Mouse (Mus musculus): ENCODE data around the gene Rusc2. TPM values are rescaled to one million over a fixed set of nuclear protein-coding genes. Genes with fewer than 3 reads are reported as not detected.

Rusc2 gene
- polyA plus RNA-seq, 1 experiment from 2014 or later: 10.5 TPM

GRCm38 (mm10) chr4:43421632-43422240, 40.0 kb downstream of the Rusc2 start:
- Histone ChIP-seq H3K27me3 (ENCODE audit: low read depth, poor library complexity, severe bottlenecking) (peaks cover 56% of the 10 kb centered on the region), H3K4me3 (no peak overlapping the region), H3K4me1 (peaks cover 30% of the 10 kb centered on the region), H3K36me3 (peaks cover 58% of the 10 kb centered on the region), H3K9me3 (replicated peaks) (no peaks in the 10 kb centered on the region), H3K27ac (replicated peaks) (0 out of 2 replicates have a peak overlapping the region, but pooled peaks have one; percentile 28)
- DNase-seq (ENCODE audit: low spot score): no peak
- WGBS: 79% methylated on average over 28 of the region's 28 CpGs

- Histone ChIP-seq H3K27me3 (ENCODE audit: low read depth, poor library complexity, severe bottlenecking) (peaks cover 73% of the 10 kb centered on the region), H3K4me1 (peaks cover 39% of the 10 kb centered on the region), H3K36me3 (peaks cover 54% of the 10 kb centered on the region), H3K27ac (replicated peaks) (no peak overlapping the region), H3K9me3 (replicated peaks) (no peaks in the 10 kb centered on the region), H3K4me3 (no peak overlapping the region)
- WGBS: 89% methylated on average over 20 of the region's 20 CpGs
- DNase-seq (ENCODE audit: low spot score): no peak
Observed at GRCm38 (mm10) chr4:43423267-43423934, 41.6 kb downstream of the Rusc2 start.

GRCm38 (mm10) chr4:43424072-43424471, 42.3 kb downstream of the Rusc2 start:
- peaks cover 46% of the 10 kb centered on the region for H3K4me1 ChIP-seq
- H3K36me3 ChIP-seq: peaks cover 54% of the 10 kb centered on the region

GRCm38 (mm10) chr4:43425197-43425596, 43.4 kb downstream of the Rusc2 start:
- WGBS: 16% methylated on average over 14 of the region's 14 CpGs
- H3K9me3 ChIP-seq (replicated peaks): no peaks in the 10 kb centered on the region
- peaks cover 91% of the 10 kb centered on the region for H3K27me3 ChIP-seq (ENCODE audit: low read depth, poor library complexity, severe bottlenecking)
- peaks cover 49% of the 10 kb centered on the region for H3K4me1 ChIP-seq
- peaks cover 54% of the 10 kb centered on the region for H3K36me3 ChIP-seq
- H3K4me3 ChIP-seq: peak overlapping the region; percentile 35
- no peak for DNase-seq (ENCODE audit: low spot score)
- peak overlapping the region; percentile 6; the same call in 1 of the 2 replicates for H3K27ac ChIP-seq (replicated peaks)

More at GRCm38 (mm10) chr4:43424072-43424471, 42.3 kb downstream of the Rusc2 start:
- WGBS: 85% methylated on average over 9 of the region's 9 CpGs
- H3K4me3 ChIP-seq: no peak overlapping the region
- H3K9me3 ChIP-seq (replicated peaks): no peaks in the 10 kb centered on the region
- H3K27me3 ChIP-seq (ENCODE audit: low read depth, poor library complexity, severe bottlenecking): peaks cover 79% of the 10 kb centered on the region
- DNase-seq (ENCODE audit: low spot score): no peak
- no peak overlapping the region for H3K27ac ChIP-seq (replicated peaks)

- Histone ChIP-seq H3K27ac (replicated peaks) (peak overlapping the region; percentile 6; the same call in 1 of the 2 replicates), H3K9me3 (replicated peaks) (no peaks in the 10 kb centered on the region), H3K4me3 (peak overlapping the region; percentile 35), H3K4me1 (peaks cover 48% of the 10 kb centered on the region), H3K36me3 (peaks cover 54% of the 10 kb centered on the region), H3K27me3 (ENCODE audit: low read depth, poor library complexity, severe bottlenecking) (peaks cover 97% of the 10 kb centered on the region)
- WGBS: 16% methylated on average over 31 of the region's 31 CpGs
- peak; percentile 34 for DNase-seq (ENCODE audit: low spot score)
Observed at GRCm38 (mm10) chr4:43425648-43426380, 44.0 kb downstream of the Rusc2 start.

GRCm38 (mm10) chr4:43426487-43426886, 44.7 kb downstream of the Rusc2 start:
- Histone ChIP-seq H3K27ac (replicated peaks) (no peak overlapping the region), H3K4me3 (no peak overlapping the region), H3K9me3 (replicated peaks) (no peaks in the 10 kb centered on the region), H3K27me3 (ENCODE audit: low read depth, poor library complexity, severe bottlenecking) (peaks cover 98% of the 10 kb centered on the region), H3K36me3 (peaks cover 53% of the 10 kb centered on the region), H3K4me1 (peaks cover 48% of the 10 kb centered on the region)
- WGBS: 51% methylated on average over 10 of the region's 10 CpGs
- no peak for DNase-seq (ENCODE audit: low spot score)

GRCm38 (mm10) chr4:43427501-43428179, 45.9 kb downstream of the Rusc2 start:
- DNase-seq (ENCODE audit: low spot score): no peak
- Histone ChIP-seq H3K4me1 (peaks cover 48% of the 10 kb centered on the region), H3K27me3 (ENCODE audit: low read depth, poor library complexity, severe bottlenecking) (peaks cover 86% of the 10 kb centered on the region), H3K27ac (replicated peaks) (no peak overlapping the region), H3K36me3 (peaks cover 41% of the 10 kb centered on the region), H3K4me3 (peak overlapping the region; percentile 28), H3K9me3 (replicated peaks) (no peaks in the 10 kb centered on the region)
- WGBS: 16% methylated on average over 23 of the region's 23 CpGs

GRCm38 (mm10) chr4:43428180-43428861, 46.5 kb downstream of the Rusc2 start:
- Histone ChIP-seq H3K4me1 (peaks cover 48% of the 10 kb centered on the region), H3K9me3 (replicated peaks) (no peaks in the 10 kb centered on the region), H3K27ac (replicated peaks) (no peak overlapping the region), H3K27me3 (ENCODE audit: low read depth, poor library complexity, severe bottlenecking) (peaks cover 79% of the 10 kb centered on the region), H3K4me3 (peak overlapping the region; percentile 30; the same call in 1 of the 2 replicates), H3K36me3 (peaks cover 35% of the 10 kb centered on the region)
- 19% methylated on average over 16 of the region's 16 CpGs for WGBS
- DNase-seq (ENCODE audit: low spot score): peak; percentile 34

GRCm38 (mm10) chr4:43428946-43429345, 47.2 kb downstream of the Rusc2 start, which contains the start of gene Fam166b:
TSS of gene Fam166b (minus strand) at chr4:43429134.
- Histone ChIP-seq H3K9me3 (replicated peaks) (no peaks in the 10 kb centered on the region), H3K4me1 (peaks cover 50% of the 10 kb centered on the region), H3K36me3 (peaks cover 28% of the 10 kb centered on the region), H3K4me3 (peak within 1 kb of the TSS; percentile 30; the same call in 1 of the 2 replicates), H3K27me3 (ENCODE audit: low read depth, poor library complexity, severe bottlenecking) (peaks cover 73% of the 10 kb centered on the region), H3K27ac (replicated peaks) (peak within 1 kb of the TSS; percentile 42; the same call in 1 of the 2 replicates)
- DNase-seq (ENCODE audit: low spot score): peak; percentile 41
- 4% methylated on average over 10 of the region's 10 CpGs for WGBS

- Histone ChIP-seq H3K36me3 (peaks cover under 1% of the 10 kb centered on the region; the same call in 1 of the 2 replicates), H3K4me3 (no peak overlapping the region), H3K4me1 (peaks cover 31% of the 10 kb centered on the region), H3K27me3 (ENCODE audit: low read depth, poor library complexity, severe bottlenecking) (peaks cover 46% of the 10 kb centered on the region), H3K9me3 (replicated peaks) (no peaks in the 10 kb centered on the region), H3K27ac (replicated peaks) (peak overlapping the region; percentile 81)
- peak; percentile 80 for DNase-seq (ENCODE audit: low spot score)
- WGBS: 11% methylated on average over 4 of the region's 4 CpGs
Observed at GRCm38 (mm10) chr4:43431690-43432089, 49.9 kb downstream of the Rusc2 start.

- no peak for DNase-seq (ENCODE audit: low spot score)
- Histone ChIP-seq H3K9me3 (replicated peaks) (no peaks in the 10 kb centered on the region), H3K4me3 (no peak overlapping the region), H3K27ac (replicated peaks) (no peak overlapping the region), H3K4me1 (peaks cover 20% of the 10 kb centered on the region), H3K27me3 (ENCODE audit: low read depth, poor library complexity, severe bottlenecking) (peaks cover 34% of the 10 kb centered on the region), H3K36me3 (no peaks in the 10 kb centered on the region)
- 97% methylated on average over 1 of the region's 1 CpGs for WGBS
Observed at GRCm38 (mm10) chr4:43432832-43433231, 51.1 kb downstream of the Rusc2 start.

GRCm38 (mm10) chr4:43441639-43442038, 59.9 kb downstream of the Rusc2 start, which contains the start of gene Tesk1:
TSS of gene Tesk1 (plus strand) at chr4:43441939.
- H3K27me3 ChIP-seq (ENCODE audit: low read depth, poor library complexity, severe bottlenecking): peaks cover 17% of the 10 kb centered on the region
- H3K4me1 ChIP-seq: peaks cover 20% of the 10 kb centered on the region
- no peaks in the 10 kb centered on the region for H3K9me3 ChIP-seq (replicated peaks)
- peaks cover 22% of the 10 kb centered on the region for H3K36me3 ChIP-seq
- no peak for DNase-seq (ENCODE audit: low spot score)
- WGBS: 30% methylated on average over 4 of the region's 4 CpGs
- peak within 1 kb of the TSS; percentile 92 for H3K27ac ChIP-seq (replicated peaks)
- peak within 1 kb of the TSS; percentile 88 for H3K4me3 ChIP-seq

All from midbrain, embryonic 10.5 days (tissue).